8 mouse cellular contexts compared by ENCODE assay signal in the genomic region with DNA sequence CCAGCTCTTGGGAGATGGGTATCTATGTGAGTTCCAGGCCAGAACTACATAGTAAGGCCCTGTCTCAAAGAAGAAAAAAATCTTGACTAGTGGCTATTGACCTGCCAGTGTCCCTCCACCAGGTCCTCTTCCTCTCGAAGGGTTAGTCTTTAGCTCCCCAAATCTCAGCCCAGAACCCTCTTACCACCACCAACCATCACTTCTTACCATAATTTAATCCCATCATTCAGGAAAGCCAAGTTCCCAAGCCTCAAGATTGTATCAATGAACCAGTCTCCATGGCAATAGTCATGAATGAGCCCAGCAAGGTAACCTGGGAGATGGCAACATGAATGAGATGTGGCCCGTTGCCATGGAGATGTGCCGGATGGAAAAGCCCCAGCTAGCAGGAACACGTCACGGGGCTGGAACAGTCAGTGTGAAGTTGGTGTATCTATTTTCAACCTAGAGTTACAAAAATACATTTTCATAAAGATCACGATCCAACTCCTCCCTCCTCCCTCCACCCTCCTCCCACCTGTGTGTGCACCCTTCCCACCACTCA.
A peak's percentile ranks its signal among the peaks of the same experiment; 100 is the strongest.
DNase-seq lines count a peak whose midpoint lies in the region; ATAC-seq lines count a peak whose summit lies in the region.

No protein-coding gene starts in this region.

- no peak overlapping the region for H3K4me3 ChIP-seq in forebrain, embryonic 10.5 days
- H3K4me3 ChIP-seq in forebrain, embryonic 12.5 days (replicated peaks) = no peak overlapping the region
- no peak overlapping the region for H3K4me3 ChIP-seq in midbrain, embryonic 11.5 days (ENCODE audit: low read depth, low read length)

- H3K27ac ChIP-seq in forebrain, embryonic 10.5 days = no peak overlapping the region
- no peak overlapping the region for H3K27ac ChIP-seq in forebrain, embryonic 12.5 days
- no peak overlapping the region for H3K27ac ChIP-seq in midbrain, embryonic 11.5 days (ENCODE audit: low read depth, low read length)

- no peaks in the 10 kb centered on the region for H3K27me3 ChIP-seq in forebrain, embryonic 10.5 days (ENCODE audit: poor library complexity, severe bottlenecking)
- H3K27me3 ChIP-seq in forebrain, embryonic 12.5 days = no peaks in the 10 kb centered on the region
- no peaks in the 10 kb centered on the region for H3K27me3 ChIP-seq in midbrain, embryonic 11.5 days (ENCODE audit: control insufficient read depth, insufficient read depth, low read length)

- no peaks in the 10 kb centered on the region for H3K36me3 ChIP-seq in forebrain, embryonic 10.5 days (replicated peaks)
- H3K36me3 ChIP-seq in forebrain, embryonic 12.5 days (replicated peaks) = no peaks in the 10 kb centered on the region
- H3K36me3 ChIP-seq in midbrain, embryonic 11.5 days (ENCODE audit: control insufficient read depth, insufficient read depth, low read length) = no peaks in the 10 kb centered on the region

- H3K4me2 ChIP-seq in forebrain, embryonic 12.5 days = no peak overlapping the region
- no peak overlapping the region for H3K4me2 ChIP-seq in midbrain, embryonic 11.5 days

- 57% methylated on average over 6 of the region's 6 CpGs for WGBS in forebrain, embryonic 10.5 days
- 49% methylated on average over 6 of the region's 6 CpGs for WGBS in forebrain, embryonic 12.5 days
- 45% methylated on average over 6 of the region's 6 CpGs for WGBS in midbrain, embryonic 11.5 days

- no peak overlapping the region for H3K9ac ChIP-seq in forebrain, embryonic 12.5 days
- H3K9ac ChIP-seq in midbrain, embryonic 11.5 days (ENCODE audit: low read length) = no peak overlapping the region

- H3K4me1 ChIP-seq in forebrain, embryonic 10.5 days = peaks cover 14% of the 10 kb centered on the region
- H3K4me1 ChIP-seq in forebrain, embryonic 12.5 days = peaks cover 9% of the 10 kb centered on the region
- H3K4me1 ChIP-seq in midbrain, embryonic 11.5 days (ENCODE audit: control insufficient read depth, insufficient read depth, low read length) = peaks cover 7% of the 10 kb centered on the region

- no peaks in the 10 kb centered on the region for H3K9me3 ChIP-seq in forebrain, embryonic 10.5 days
- H3K9me3 ChIP-seq in forebrain, embryonic 12.5 days = no peaks in the 10 kb centered on the region
- no peaks in the 10 kb centered on the region for H3K9me3 ChIP-seq in midbrain, embryonic 11.5 days (ENCODE audit: control insufficient read depth, low read length)

- peak; percentile 44 for DNase-seq in forebrain, embryonic 10.5 days (ENCODE audit: extremely low spot score, low spot score)
- DNase-seq in layer of hippocampus, adult 18-20 months (ENCODE audit: low spot score in 2 of 2) = peak; percentile 87 to 94
- peak; percentile 91 for DNase-seq in midbrain, embryonic 11.5 days (ENCODE audit: low spot score, missing footprints)
- DNase-seq in urinary bladder, postnatal 4 days (ENCODE audit: low spot score in 2 of 2) = no peak
- DNase-seq in lung, postnatal 4 days = no peak
- no peak for DNase-seq in urinary bladder, postnatal 25 days (ENCODE audit: low spot score)

- ATAC-seq in forebrain, embryonic 12.5 days (ENCODE audit: low FRiP score) = no peak
- ATAC-seq in midbrain, embryonic 11.5 days (ENCODE audit: low FRiP score) = peak; percentile 50; the same call in 1 of the 2 replicates
- no peak for ATAC-seq in granulocyte monocyte progenitor cell, adult 5-6 weeks (replicated peaks; ENCODE audit: poor library complexity, severe bottlenecking)

Comparison
In these comparisons a context has a peak if more than half of its experiments do, and no peak if none do; other contexts are left out.
1. DNase-seq: peak in forebrain, embryonic 10.5 days (single experiment), layer of hippocampus, adult 18-20 months (2 of 2) and midbrain, embryonic 11.5 days (single experiment); none in urinary bladder, postnatal 4 days (0 of 2), lung, postnatal 4 days (0 of 2) and urinary bladder, postnatal 25 days (single experiment).